Mouse (Mus musculus) gastrocnemius, adult 8-10 months (tissue): ENCODE results near the gene Gm9747. TPM values are rescaled to one million over a fixed set of nuclear protein-coding genes. Genes with fewer than 3 reads are reported as not detected.

ENCODE experiments used
- DNase-seq, 2 experiments: peaks; one replicate each; pipeline ENCODE4 v3.0.0; 2022; ENCODE audit warnings: low spot score in 2 of 2
- total RNA-seq, 4 experiments: library from RNA; stranded (reverse); gene quantifications; 2 replicates each; pipeline ENCODE4 v1.2.4; 2022

Gene Gm9747
- total RNA-seq = not detected

DNA sequence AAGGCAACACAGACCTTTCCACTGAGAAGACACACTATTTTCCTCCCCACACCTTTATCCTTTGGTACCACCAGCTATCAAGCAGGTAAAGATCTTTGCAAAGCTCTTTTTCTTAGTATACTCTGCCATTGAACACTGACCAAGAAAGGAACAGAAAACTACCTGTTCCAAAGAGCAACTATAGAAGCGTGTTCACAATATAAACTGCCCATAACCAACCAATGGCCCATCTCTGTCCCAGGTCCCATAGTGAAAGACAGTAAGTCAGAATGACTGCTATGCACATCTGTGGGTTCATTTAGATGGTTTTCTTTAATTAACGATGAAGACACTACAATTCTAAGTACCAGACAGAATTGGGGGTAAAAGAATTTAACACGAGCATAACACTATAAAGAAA, at the start of gene Gm9747:
Gm9747 (plus strand) TSS at position 301 of the 400 bp plus-strand sequence.
- DNase-seq = no peak

DNA sequence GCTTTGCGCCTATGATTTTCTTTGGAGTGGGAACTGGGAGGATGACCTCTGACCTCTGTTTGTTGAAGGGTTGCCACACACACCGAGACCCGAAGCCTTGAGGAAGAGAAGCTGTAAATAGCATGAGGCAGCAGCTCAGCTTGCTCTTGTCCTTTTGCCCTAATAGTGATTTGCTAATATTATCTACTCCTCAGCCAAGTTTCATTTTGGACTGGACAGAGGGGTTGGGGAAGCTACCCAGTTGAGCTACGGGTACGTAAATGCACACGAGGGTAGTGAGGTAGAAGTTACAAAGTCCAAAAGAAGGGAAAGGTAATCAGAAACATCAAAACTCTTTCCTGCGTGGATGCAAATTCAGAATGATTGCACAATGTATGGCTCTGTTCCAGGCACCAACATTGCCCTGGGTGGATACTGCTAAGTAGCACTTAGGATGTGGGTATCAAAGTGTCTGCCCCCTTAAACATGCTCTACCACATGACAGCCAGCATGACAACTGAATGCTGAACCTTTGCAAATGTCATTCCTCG, 48.9 kb upstream of the Gm9747 start:
- DNase-seq = no peak

DNA sequence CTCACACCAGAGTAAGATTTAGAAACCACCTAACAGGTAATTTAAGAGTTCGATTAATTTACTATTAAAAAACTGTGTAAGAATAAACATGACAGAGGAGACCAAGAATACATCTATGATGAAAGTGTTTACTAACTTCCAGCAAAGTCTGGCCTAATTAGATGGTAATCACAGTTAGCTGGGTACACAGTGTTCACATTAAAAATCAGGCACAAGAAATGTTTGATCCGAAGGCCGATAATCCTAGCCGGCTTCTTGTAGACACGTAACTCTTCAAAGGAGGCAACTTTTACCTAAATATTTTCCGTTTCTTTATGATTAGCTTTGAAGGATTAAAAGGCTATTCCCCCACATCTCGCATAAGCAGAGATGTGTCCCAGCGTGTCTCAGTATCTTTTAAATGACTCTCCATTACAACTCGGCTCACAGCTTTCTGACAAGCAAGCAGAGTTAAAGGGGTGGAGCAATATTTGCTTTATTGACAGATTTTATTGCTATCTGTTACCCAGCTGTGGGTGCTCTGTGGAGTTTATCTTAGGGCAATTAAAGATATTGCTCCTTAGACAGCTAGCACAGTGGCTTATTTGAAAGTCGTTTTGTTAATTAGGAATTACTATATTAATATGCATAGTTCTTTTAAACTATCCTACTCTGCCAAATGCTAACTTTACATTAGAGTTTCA, 44.2 kb upstream of the Gm9747 start:
- DNase-seq = no peak

DNA sequence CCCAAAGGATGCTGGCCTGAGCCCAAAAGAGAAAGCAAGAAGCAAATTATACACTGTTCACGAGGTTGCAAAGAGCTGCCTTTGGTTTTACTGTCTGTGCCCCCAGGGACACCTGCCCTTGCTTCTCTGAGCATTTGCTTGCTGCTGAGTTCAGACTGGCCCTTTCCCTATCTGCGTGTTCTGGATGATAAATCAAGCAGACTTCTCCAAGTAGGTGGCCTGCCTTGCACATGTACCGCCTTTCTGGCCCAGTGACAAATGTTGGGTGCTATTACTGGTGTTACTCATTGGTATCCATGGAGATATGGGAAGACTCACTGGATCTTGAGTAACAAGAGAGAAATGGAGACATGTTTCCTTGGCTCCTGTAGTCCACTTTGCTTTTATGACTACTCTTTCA, 43.4 kb upstream of the Gm9747 start:
- DNase-seq = peak; percentile 15 to 28

DNA sequence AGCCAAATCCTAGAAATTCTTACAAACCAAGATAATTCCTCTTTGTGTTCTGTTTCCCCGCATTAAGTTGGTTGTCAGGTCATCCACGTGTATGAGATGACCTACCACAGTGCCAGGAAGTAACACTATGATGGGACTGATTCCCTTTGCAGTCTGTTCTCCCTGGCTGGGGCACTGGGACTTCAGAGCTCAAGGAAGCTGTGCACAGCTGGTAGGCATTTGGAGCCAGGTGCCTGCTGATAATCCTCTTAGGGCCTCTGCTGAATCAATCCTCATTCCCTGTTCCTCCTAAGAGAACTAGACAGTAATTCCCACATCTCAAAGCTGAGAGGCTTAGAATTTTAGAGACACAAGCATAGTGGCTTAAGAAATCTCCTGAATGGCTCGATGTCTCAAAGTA, 41.3 kb upstream of the Gm9747 start:
- no peak for DNase-seq

DNA sequence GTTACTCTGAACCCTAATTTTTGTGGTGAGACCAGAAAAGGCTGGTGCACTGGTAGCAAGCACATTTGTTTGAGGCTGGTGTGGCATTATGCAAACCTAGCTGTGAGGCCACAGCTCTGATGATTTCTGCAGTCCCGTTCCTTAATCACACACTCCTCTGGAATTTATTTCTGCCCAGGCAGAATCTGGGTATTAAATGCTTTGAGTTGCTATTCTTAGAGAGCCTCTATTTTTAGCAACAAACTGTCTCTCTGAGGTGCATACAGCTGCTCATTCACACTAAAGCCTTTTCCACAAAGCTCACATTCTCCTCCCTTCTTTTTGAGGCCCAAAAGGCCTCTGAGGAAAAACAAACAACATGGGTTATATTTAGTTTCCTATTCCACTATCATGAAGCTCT, 33.0 kb upstream of the Gm9747 start:
- no peak for DNase-seq

DNA sequence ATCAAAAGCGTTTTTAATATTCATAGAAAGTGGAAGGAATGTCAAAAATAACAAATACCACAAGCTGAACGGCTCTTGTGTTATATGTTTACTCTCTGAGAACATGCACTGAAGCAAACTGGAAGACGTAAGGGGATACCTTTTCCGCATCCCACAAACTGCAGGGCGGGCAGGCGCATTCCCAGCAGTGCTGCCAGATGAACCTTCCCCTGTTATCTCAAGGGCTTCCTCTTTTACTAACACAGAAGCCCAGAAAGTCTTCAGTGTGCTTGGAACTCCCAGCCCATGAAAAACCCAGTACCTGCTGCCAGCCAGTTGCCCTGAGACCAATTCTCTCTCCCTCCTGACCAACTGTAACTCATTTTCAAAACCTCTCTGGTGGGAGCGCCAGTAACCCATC, 32.3 kb upstream of the Gm9747 start:
- no peak for DNase-seq

DNA sequence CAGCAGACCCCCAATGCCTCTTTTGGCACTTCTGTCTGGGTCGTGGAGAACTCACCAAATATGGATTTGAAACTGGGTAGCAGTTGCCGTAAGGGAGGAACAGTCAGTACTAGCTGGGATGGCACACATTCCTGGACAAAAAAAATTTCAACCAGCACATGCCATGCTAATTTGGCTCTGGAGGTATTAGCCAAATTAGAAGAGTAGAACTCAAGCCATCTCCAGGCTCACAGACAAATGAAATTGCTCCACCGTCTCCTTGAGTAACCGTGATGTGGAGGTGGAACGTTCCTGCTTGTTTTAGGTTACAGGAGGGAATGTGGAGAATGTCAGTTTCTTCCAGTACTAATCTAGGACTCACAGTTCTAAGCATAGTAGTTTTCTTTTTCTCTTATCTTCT, 25.4 kb upstream of the Gm9747 start:
- DNase-seq = no peak

DNA sequence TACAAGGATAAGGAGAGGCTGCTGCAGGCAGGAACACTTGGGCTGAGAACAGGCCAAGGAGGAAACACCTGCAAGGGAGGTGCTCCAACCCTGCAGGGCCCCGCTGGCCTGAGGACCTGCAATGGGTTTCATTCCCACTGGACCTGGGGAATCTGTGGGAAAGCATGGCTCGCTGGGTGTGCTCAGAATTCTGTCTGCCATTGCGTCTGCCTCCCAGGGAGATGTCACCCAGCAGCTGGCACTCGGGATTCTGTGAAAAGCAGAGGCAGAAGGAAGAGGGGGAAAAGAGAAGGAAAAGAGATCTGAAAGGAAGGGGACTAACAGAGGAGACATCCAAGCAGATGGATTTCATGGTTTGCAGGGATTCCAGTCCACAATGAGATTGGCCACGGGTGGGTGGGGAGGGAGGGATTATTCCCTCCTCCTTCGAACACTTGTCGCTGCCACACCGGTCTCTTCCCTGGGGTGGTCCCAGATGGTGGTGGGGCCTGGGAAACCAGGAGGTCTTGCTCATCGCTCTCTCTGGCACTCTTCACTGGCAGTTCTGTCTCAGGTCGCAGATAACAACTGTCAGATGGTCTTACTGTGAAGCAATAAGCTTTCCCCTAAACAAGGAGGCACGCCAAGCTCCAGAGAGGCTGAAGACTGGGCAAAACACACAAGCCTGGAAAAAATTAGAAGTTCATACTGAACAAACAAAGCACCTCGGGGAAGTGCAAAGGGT, 12.1 kb upstream of the Gm9747 start:
- no peak for DNase-seq

DNA sequence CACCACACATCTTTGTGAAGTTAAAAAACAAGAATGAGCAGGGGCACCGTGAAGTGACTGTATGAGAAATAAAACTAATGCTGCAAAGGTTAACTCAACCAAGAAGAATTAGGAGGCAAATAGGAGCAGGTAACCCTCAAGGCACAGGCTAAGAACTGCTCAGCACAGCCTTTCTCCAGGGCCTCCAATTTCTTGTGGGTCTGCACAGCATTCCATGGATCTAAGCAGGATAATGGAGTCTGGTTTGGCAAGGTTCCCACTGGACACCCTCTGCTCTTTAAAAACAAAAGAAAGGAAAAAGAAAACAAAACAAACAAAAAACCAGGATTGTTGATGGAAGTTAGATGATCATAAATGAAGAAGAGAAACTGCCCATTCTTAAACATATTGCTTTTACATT, 11.4 kb upstream of the Gm9747 start:
- no peak for DNase-seq

DNA sequence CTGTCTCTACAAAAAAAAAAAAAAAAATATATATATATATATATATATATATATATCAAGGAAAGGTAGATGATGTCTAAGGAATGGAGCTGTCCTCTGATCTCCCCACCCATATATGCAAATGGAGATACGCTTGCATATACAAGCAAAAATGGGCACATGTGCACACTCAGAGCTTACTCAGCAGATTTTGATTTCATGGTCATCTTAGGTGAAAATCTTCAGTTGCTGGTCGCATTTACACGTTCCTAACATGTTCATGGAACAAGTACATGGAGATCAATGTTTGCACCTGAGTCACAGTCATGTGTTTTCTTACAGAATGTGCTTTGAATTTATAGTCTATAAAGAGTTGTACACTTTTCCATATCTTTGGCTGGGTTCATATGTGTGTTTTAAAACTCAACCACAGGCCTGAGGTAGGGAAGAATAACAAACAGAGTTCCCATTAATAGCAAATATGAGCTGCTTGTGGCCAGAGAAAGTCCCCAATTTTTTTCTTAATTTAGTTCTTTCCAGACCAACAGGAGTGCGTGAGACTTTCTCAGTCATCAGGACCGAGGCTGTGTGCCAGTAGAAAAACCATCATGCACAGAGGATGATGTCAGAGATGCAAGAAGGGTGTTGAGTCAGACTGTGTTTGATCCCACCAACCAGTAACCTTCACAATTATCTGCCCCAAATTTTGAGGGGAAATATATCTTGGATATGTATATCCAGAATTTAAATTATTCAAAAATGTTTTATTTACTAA, 9.7 kb upstream of the Gm9747 start:
- no peak for DNase-seq

DNA sequence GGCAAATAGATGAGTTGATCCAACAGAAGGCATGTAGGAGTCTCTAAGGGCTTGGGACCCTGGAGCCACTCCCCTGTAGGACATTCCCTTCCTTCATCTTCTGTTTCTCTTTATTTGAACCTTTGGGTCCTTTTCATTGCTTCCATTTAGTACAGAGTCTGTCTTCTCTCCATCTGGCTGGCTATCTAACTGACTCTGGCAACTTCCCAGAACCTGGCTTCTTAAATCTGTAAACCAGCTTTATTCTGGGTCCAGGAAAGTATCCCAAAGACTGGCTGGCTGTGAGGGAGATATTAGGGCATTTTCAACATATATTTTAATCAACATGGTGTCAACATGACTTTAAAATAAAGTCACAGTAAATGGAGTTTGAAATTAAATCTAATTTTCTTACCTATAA, 4.1 kb upstream of the Gm9747 start:
- DNase-seq = no peak

DNA sequence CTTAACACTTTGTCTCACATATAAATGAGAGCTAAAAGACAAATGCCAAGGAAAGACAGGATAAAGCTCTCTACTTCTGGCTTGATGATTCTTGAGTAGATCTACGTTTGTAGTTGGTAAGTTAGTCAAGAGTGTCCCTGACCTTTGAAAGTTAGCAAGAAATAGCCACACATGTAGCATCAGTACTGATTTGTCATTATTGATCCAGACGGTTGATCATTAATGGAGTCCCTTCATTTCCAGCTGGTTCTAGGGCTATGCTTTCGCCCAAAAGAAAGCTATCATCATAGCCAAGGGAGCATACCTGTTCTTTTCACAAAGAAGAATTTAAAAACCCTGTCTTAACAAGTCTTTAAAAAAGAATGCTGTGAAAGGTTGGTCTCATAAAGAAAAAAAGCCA, 1.7 kb downstream of the Gm9747 start:
- no peak for DNase-seq

DNA sequence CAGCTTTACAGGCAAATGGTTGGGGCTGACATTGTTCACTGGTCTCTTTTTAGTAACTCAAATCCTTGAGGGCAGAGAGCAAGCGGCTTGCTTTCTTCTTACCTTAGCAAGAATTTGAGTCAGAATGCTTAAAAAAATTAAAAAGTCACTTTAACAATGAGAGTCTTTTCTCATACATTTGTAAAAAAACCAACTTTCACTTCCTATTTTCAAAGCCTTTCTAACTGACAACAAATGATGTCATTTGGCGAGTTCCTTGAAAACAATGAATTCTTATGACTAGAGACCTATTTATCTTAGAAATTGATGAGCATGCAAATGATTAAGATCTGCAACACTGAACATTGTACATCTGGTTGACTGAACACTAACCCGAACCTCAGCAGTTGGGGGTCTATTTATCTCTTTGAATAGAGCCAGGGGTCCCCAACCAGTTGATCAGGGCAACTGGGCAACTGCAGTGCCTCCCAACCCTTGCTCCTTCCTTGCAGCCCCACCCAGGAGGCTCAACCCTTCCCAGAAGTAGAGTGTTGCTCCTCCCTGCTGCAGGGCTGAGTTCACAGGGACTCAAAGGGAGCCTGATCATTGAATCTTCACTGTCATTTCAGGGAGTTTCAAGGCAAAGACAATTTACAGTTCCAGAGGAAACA, 2.7 kb downstream of the Gm9747 start:
- no peak for DNase-seq

DNA sequence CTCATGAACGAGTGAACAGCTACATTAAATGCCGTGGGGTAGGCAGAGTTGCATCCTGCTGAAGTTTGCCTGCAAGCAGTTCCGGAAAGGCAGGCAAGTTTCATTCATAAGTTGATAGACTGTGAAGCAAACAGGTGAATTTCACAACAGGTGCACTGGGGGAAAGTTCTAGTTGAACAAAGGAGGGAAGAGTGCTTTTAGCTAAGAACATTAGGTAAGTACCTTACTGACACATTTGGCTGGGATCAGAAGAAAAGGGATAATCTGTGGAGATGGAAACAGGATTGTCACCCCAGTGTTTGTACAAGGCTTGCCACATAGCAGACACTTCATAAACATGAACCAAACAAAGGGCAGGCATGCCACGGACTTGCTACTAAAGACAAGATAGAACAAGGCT, 5.3 kb downstream of the Gm9747 start:
- no peak for DNase-seq

DNA sequence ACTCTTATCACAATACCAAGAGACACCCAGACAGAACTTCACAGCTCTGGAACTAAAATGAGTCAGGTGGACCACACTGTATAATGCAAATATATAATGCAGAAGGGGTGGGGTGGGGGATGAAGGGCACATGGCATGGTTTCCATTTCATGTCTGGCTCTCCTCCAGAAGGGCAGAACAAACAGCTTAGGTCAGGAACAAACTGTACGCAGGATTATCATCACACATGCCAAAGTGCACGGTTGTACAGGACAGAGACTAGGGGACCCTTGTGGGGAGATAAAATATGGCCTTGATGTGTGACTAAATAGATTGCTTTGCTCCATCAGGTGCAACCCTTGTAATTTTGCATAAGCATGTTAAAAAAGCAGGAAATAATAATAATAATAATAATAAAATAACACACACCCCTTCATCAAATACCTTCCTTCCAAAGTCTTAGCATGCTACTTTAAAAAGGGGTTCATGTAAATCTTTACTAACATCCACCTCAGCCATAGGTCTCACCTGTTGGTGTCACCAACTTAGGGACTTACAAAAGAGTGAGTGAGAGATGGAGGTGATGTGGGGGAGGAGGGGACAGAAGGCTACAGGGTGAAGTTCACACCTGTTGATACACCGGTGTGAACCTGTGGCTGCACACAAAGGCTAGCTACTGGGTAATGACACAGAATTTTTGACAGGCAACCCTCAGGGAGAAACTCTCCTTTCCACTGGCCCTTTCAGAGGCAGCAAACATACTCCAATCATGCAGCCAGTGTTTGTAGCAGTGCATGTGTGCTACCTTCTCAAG, 6.7 kb downstream of the Gm9747 start:
- no peak for DNase-seq

DNA sequence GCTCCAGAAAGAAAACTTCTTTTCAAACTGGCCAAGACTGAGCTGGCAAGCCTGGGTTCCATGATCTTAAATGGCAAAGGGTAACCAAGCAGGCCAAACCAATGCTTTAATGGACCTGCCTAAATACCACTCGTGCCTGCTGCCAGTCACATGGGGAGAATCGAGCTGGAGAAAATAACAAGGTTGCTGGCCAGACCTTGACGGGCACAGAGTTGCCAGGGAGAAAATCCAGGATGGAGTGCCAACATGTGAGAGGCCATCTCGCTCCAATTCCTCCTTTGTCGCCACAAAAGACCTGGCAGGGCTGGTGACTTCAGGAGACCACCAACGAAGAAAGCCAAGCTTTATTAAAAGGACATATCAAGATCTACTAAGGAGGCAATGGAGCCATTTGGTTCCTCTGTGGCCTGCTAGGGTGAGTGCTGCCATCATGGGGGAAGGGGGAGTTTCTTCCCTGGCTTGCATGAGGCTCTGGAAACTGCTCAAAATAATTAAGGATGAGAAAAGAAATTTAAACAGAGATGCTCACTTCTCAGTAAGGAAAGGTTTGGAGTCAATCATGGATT, 10.4 kb downstream of the Gm9747 start:
- DNase-seq = peak in 1 of 2 experiments; percentile 29

DNA sequence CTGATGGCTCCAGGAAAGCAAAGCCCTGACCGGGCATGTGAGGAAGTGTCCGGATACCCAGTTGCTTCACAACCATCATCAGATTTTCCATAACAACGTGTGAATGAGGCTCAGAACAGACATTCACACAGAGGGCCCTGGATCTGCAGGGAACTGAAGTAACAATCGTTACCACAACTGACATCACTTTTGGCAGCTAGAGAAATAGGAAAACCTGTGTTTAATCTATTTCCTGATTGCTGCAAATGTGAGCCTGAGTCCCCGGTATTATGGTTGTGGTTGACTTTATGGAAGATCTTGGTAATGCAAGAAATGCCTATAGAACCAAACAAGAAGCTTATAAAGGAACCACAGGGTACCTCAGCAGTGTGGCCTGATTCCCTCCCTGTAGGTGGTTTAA, 12.1 kb downstream of the Gm9747 start:
- DNase-seq = no peak

DNA sequence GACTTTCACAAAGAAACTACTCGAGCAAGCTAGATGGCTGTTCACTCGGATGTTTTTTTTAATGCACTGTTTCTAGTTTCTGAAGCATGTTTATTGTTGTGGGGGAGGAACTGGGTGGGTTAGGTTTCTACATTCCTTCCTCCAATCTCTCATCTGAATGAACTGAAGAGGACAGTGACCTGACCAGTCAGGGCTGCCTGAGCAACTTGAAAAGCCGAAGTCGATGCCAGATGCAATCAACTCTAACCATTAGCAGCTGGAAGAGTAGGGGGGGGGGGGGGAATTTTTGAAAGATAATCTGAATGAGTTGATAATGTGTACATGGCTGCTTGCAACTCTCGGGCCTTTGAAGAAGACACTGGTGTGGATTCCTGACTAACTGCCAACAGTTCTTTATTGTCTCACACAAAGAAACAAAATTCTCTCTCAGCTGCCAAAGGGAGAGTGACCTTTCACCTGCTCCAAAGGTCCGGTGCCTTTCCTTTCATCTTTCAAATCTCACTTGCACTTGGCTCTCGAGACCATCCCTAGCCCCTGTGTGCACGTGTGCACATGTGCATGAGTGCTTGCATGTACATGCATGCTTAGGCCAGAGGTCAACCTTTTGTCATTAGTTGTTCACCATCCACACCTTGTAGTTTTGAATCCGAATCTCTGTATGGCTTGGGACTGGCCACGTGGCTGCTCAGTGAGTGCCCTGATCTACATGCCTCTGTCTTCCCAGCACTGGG, 14.5 kb downstream of the Gm9747 start:
- DNase-seq = no peak
